Mouse (Mus musculus): ENCODE measurements around the gene Trim43a.
A peak's percentile ranks its signal among the peaks of the same experiment; 100 is the strongest.
"Not testable (repeated sequence)": the region's sequence is repeated elsewhere in the genome, so short reads cannot be mapped to it uniquely, and the experiment has no call there.

Gene Trim43a

GRCm38 (mm10) chr9:88580591-88580990, at the start of gene Trim43a:
Gene Trim43a (plus strand): TSS chr9:88580891.
- DNase-seq = not testable (repeated sequence)

GRCm38 (mm10) chr9:88534093-88534492, 46.6 kb upstream of the Trim43a start:
- no peak for DNase-seq

- DNase-seq = no peak
Measured at GRCm38 (mm10) chr9:88539546-88540224, 41.0 kb upstream of the Trim43a start.

- DNase-seq = no peak
Measured at GRCm38 (mm10) chr9:88542816-88543215, 37.9 kb upstream of the Trim43a start.

- DNase-seq = peak in 1 of 2 experiments; percentile 49
Measured at GRCm38 (mm10) chr9:88545534-88545933, 35.2 kb upstream of the Trim43a start.

- DNase-seq = peak; percentile 52 to 77
Measured at GRCm38 (mm10) chr9:88546166-88546565, 34.5 kb upstream of the Trim43a start.

GRCm38 (mm10) chr9:88546657-88547056, 34.0 kb upstream of the Trim43a start:
- DNase-seq = no peak

- peak; percentile 14 to 42 for DNase-seq
Measured at GRCm38 (mm10) chr9:88547270-88547669, 33.4 kb upstream of the Trim43a start.

GRCm38 (mm10) chr9:88547851-88548613, 32.7 kb upstream of the Trim43a start, which contains the start of gene Zfp949:
Gene Zfp949 (plus strand): TSS chr9:88548020.
- DNase-seq = peak; percentile 84 to 88

GRCm38 (mm10) chr9:88548614-88548945, 32.1 kb upstream of the Trim43a start:
- DNase-seq = no peak

- DNase-seq = no peak
Measured at GRCm38 (mm10) chr9:88553071-88553470, 27.6 kb upstream of the Trim43a start.

- DNase-seq = peak; percentile 25 to 45
Measured at GRCm38 (mm10) chr9:88558146-88558545, 22.5 kb upstream of the Trim43a start.

- not testable (repeated sequence) for DNase-seq
Measured at GRCm38 (mm10) chr9:88561476-88561875, 19.2 kb upstream of the Trim43a start.

- not testable (repeated sequence) for DNase-seq
Measured at GRCm38 (mm10) chr9:88570471-88570870, 10.2 kb upstream of the Trim43a start.

- DNase-seq = not testable (repeated sequence)
Measured at GRCm38 (mm10) chr9:88593708-88594107, 13.0 kb downstream of the Trim43a start.

- peak; percentile 99 for DNase-seq
Measured at GRCm38 (mm10) chr9:88599206-88600162, 18.8 kb downstream of the Trim43a start.

GRCm38 (mm10) chr9:88625803-88626514, 45.3 kb downstream of the Trim43a start:
- DNase-seq = not testable (repeated sequence)

- not testable (repeated sequence) for DNase-seq
Measured at GRCm38 (mm10) chr9:88638125-88638524, 57.4 kb downstream of the Trim43a start.
